Mouse (Mus musculus) MEL (cell line): Measurements from ENCODE around the gene Ncoa3.

Source experiments
- CTCF ChIP-seq, 3 experiments: IDR thresholded peaks in 2 of 3; conservative IDR thresholded peaks in 1 of 3; 2 replicates each; pipeline ENCODE4 v1.5.1; 2011 to 2012; ENCODE audit warnings: low read length in 3 of 3, low read depth in 2 of 3, mild to moderate bottlenecking in 2 of 3, improper control_type of control experiment in 1 of 3, inconsistent platforms in 1 of 3, mixed read lengths in 1 of 3, moderate library complexity in 1 of 3; ENCODE audit not compliant: control insufficient read depth in 1 of 3, insufficient read depth in 1 of 3, poor library complexity in 1 of 3, severe bottlenecking in 1 of 3
- EP300 ChIP-seq, 2 experiments: IDR thresholded peaks; 2 replicates each; pipeline ENCODE4 v1.6.1; 2011; ENCODE audit warnings: improper control_type of control experiment in 2 of 2, low read length in 2 of 2, low read depth in 1 of 2, mild to moderate bottlenecking in 1 of 2
- GATA1 ChIP-seq: IDR thresholded peaks from 2 replicates; pipeline ENCODE4 v1.6.1; 2011; ENCODE audit warnings: low read depth, low read length, improper control_type of control experiment
- POLR2A ChIP-seq, 2 experiments: IDR thresholded peaks; 2 replicates each; pipeline ENCODE4 v1.6.1; 2011 to 2012; ENCODE audit warnings: low read length in 2 of 2, mild to moderate bottlenecking in 2 of 2, control low read depth in 1 of 2, improper control_type of control experiment in 1 of 2, low read depth in 1 of 2, moderate library complexity in 1 of 2; ENCODE audit not compliant: control insufficient read depth in 1 of 2, insufficient read depth in 1 of 2, poor library complexity in 1 of 2
- POLR2AphosphoS2 ChIP-seq: IDR thresholded peaks from 2 replicates; pipeline ENCODE4 v1.6.1; 2011; ENCODE audit warnings: low read length, improper control_type of control experiment
- ZKSCAN1 ChIP-seq: IDR thresholded peaks from 2 replicates; pipeline ENCODE4 v1.6.1; 2012; ENCODE audit warnings: low read depth, mild to moderate bottlenecking, inconsistent platforms, low read length, improper control_type of control experiment, moderate library complexity

GRCm38 (mm10) chr2:165974383-165974782 lies 18.1 kb upstream of the Ncoa3 start:
- TF ChIP-seq ZKSCAN1, result no peak
- TF ChIP-seq POLR2A (IDR thresholded peaks at IDR 0.05; ENCODE audit: control insufficient read depth in 1 of 2, insufficient read depth in 1 of 2, low read depth in 1 of 2, low read length in 2 of 2, poor library complexity in 1 of 2), result no peak
- TF ChIP-seq GATA1, result no peak
- TF ChIP-seq CTCF (IDR thresholded peaks at IDR 0.05 in 2 of 3, conservative IDR thresholded peaks at IDR 0.05 in 1 of 3; ENCODE audit: control insufficient read depth in 1 of 3, insufficient read depth in 1 of 3, low read depth in 2 of 3, low read length in 3 of 3, poor library complexity in 1 of 3, severe bottlenecking in 1 of 3), result no peak
- no peak for TF ChIP-seq POLR2AphosphoS2
- no peak for TF ChIP-seq EP300 (IDR thresholded peaks at IDR 0.05; ENCODE audit: low read depth in 1 of 2, low read length in 2 of 2)
